Mouse (Mus musculus) stomach, embryonic 14.5 days (tissue): Measurements from ENCODE around the gene Hecw2. TPM values are rescaled to one million over a fixed set of nuclear protein-coding genes. Genes with fewer than 3 reads are reported as not detected.

ENCODE experiments used
- ATAC-seq: fragments of 200-750 bp; cut with Nextera tagmentation; 2 replicates; pipeline ENCODE4 v1.8.0; 2017; ENCODE audit warnings: low read depth, moderate TSS enrichment; ENCODE audit not compliant: insufficient number of reproducible peaks, insufficient read depth, low FRiP score
- H3K27ac ChIP-seq: fragments of 300-500 bp; sonication (generic); 2 replicates; pipeline ENCODE4 v1.5.1; 2014; ENCODE audit warnings: mild to moderate bottlenecking, low read length, moderate library complexity, mixed read lengths
- H3K27me3 ChIP-seq: fragments of 300-500 bp; sonication (generic); 2 replicates; pipeline ENCODE4 v1.6.1; 2014; ENCODE audit warnings: low read length, control low read depth, mixed read lengths; ENCODE audit not compliant: control insufficient read depth, insufficient read depth
- H3K36me3 ChIP-seq: fragments of 300-500 bp; sonication (generic); 2 replicates; pipeline ENCODE4 v1.6.1; 2014; ENCODE audit warnings: mild to moderate bottlenecking, control low read depth, low read length, moderate library complexity, mixed read lengths; ENCODE audit not compliant: control insufficient read depth, insufficient read depth
- H3K4me1 ChIP-seq: fragments of 300-500 bp; sonication (generic); 2 replicates; pipeline ENCODE4 v1.6.1; 2014; ENCODE audit warnings: low read length, control low read depth, mixed read lengths; ENCODE audit not compliant: control insufficient read depth, insufficient read depth
- H3K4me2 ChIP-seq: fragments of 300-500 bp; sonication (generic); replicated peaks from 2 replicates; pipeline ENCODE4 v1.6.1; 2014; ENCODE audit warnings: low read depth, low read length, control low read depth
- H3K4me3 ChIP-seq: fragments of 300-500 bp; sonication (generic); 2 replicates; pipeline ENCODE4 v1.5.1; 2014; ENCODE audit warnings: low read depth, low read length, control low read depth
- H3K9ac ChIP-seq: fragments of 300-500 bp; sonication (generic); replicated peaks from 2 replicates; pipeline ENCODE4 v1.6.1; 2014; ENCODE audit warnings: low read depth, mild to moderate bottlenecking, control low read depth, low read length, moderate library complexity, mixed read lengths
- H3K9me3 ChIP-seq: fragments of 300-500 bp; sonication (generic); 2 replicates; pipeline ENCODE4 v1.6.1; 2016; ENCODE audit warnings: low read depth, low read length, control low read depth; ENCODE audit not compliant: control insufficient read depth
- WGBS: fragments of 180-500 bp; shearing (Covaris S2); extraction: QIAGEN DNeasy Blood & Tissue Kit; methylation state at CpG from one replicate; pipeline ENCODE4 v1.1.7; 2014; 5-methylcytosine and 5-hydroxymethylcytosine counted together
- polyA plus RNA-seq: library from polyadenylated mRNA; unstranded; fragments of >200 nt; fragmentation: Nextera tagmentation; extraction: Ambion mirVana; gene quantifications from 2 replicates; pipeline ENCODE4 v1.2.1, GENCODE M21; 2014

The Hecw2 gene
- polyA plus RNA-seq, 1 experiment from 2014 or later: 2.9 TPM

DNA sequence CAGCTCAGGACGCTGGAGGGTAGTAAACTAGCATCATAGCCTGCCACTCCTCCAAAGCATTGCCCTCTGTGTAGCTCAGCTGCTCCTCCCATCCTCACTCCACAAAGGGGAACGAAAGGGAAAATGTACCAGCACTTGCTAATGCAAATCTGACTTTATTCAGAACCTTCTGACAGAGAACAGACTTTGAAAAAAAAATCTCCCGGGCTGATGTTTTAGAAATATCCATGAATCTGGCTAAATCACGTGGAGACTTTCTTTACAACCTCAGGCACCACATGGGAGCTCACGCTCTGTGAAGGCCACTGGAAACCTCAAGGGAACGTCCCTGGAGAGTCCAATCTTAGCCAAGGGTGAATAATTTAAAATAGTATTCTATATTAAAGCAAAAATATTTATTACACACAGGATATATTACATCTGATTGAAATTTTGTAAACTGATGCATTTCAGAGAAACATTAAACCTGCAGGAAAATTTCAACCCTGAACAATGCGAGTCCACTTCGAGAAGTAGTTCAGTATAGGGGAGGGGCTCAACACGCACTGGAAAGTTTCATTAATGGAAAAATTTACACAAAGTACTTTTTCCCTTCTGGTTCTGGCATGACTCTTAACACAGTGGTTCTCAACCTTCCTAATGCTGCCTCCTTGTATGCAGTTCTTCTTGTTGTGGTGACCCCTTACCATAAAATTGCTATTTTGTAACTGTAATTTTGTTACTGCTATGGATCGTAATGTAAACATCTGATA lies 67.8 kb downstream of the Hecw2 start:
- Histone ChIP-seq H3K27ac (no peak overlapping the region), H3K4me2 (no peak overlapping the region), H3K36me3 (no peaks in the 10 kb centered on the region), H3K9ac (no peak overlapping the region), H3K27me3 (no peaks in the 10 kb centered on the region), H3K4me3 (no peak overlapping the region), H3K9me3 (no peaks in the 10 kb centered on the region), H3K4me1 (no peaks in the 10 kb centered on the region)
- 70% methylated on average over 10 of the region's 10 CpGs for WGBS
- no peak for ATAC-seq

- Histone ChIP-seq H3K9me3 (no peaks in the 10 kb centered on the region), H3K9ac (no peak overlapping the region), H3K27me3 (no peaks in the 10 kb centered on the region), H3K4me3 (no peak overlapping the region), H3K4me1 (no peaks in the 10 kb centered on the region), H3K4me2 (no peak overlapping the region), H3K27ac (no peak overlapping the region), H3K36me3 (no peaks in the 10 kb centered on the region)
- no peak for ATAC-seq
- 72% methylated on average over 2 of the region's 2 CpGs for WGBS
These were observed 72.4 kb downstream of the Hecw2 start for GRCm38 (mm10) chr1:54122551-54122950.

GRCm38 (mm10) chr1:54121071-54121730 lies 73.8 kb downstream of the Hecw2 start:
- H3K4me1 ChIP-seq: no peaks in the 10 kb centered on the region
- H3K9ac ChIP-seq: no peak overlapping the region
- H3K27ac ChIP-seq: no peak overlapping the region
- H3K4me2 ChIP-seq: no peak overlapping the region
- H3K27me3 ChIP-seq: no peaks in the 10 kb centered on the region
- H3K9me3 ChIP-seq: no peaks in the 10 kb centered on the region
- 91% methylated on average over 5 of the region's 5 CpGs for WGBS
- ATAC-seq: no peak
- no peak overlapping the region for H3K4me3 ChIP-seq
- H3K36me3 ChIP-seq: no peaks in the 10 kb centered on the region

GRCm38 (mm10) chr1:54119638-54120320 lies 75.2 kb downstream of the Hecw2 start:
- no peaks in the 10 kb centered on the region for H3K36me3 ChIP-seq
- ATAC-seq: no peak
- no peaks in the 10 kb centered on the region for H3K4me1 ChIP-seq
- WGBS: 74% methylated on average over 9 of the region's 9 CpGs
- H3K4me3 ChIP-seq: no peak overlapping the region
- H3K9ac ChIP-seq: no peak overlapping the region
- no peak overlapping the region for H3K27ac ChIP-seq
- no peaks in the 10 kb centered on the region for H3K9me3 ChIP-seq
- no peak overlapping the region for H3K4me2 ChIP-seq
- H3K27me3 ChIP-seq: no peaks in the 10 kb centered on the region

DNA sequence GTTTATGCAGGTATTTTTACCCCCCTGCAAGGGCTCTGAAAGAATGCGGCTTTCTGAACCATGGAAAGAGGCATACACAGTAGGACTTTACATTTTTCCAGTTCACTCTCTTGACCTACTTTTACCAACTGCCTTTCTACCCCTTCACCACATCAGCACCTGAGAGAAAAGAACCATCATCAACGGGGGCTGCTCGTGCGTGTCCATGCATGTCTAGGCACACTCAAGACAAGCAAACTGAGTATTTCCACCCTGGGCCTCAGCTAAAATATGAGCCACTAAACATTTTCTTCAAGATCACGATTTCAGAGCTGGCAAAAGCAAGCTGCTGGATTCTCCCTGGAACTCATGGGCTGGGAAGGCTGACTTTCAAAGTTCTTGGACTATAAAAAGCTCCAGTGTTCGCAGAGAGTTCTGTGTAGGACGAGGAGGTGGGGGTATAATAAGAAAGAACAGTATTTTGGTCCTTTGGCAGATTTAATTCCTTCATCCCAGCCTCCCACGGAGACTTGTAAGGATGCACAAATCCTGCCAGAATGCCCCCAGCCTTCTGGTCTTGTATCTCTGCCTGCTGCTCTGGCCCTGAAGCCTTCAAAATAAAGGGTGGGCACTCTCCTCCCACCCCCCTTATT lies 76.5 kb downstream of the Hecw2 start:
- no peak for ATAC-seq
- H3K4me2 ChIP-seq: no peak overlapping the region
- no peak overlapping the region for H3K4me3 ChIP-seq
- no peaks in the 10 kb centered on the region for H3K4me1 ChIP-seq
- no peaks in the 10 kb centered on the region for H3K9me3 ChIP-seq
- H3K27ac ChIP-seq: no peak overlapping the region
- 74% methylated on average over 8 of the region's 8 CpGs for WGBS
- no peaks in the 10 kb centered on the region for H3K36me3 ChIP-seq
- H3K9ac ChIP-seq: no peak overlapping the region
- no peaks in the 10 kb centered on the region for H3K27me3 ChIP-seq

GRCm38 (mm10) chr1:54110920-54111605 lies 83.9 kb downstream of the Hecw2 start:
- 67% methylated on average over 8 of the region's 8 CpGs for WGBS
- no peak for ATAC-seq
- Histone ChIP-seq H3K27me3 (no peaks in the 10 kb centered on the region), H3K27ac (no peak overlapping the region), H3K4me2 (no peak overlapping the region), H3K36me3 (no peaks in the 10 kb centered on the region), H3K4me3 (no peak overlapping the region), H3K9me3 (no peaks in the 10 kb centered on the region), H3K9ac (no peak overlapping the region), H3K4me1 (no peaks in the 10 kb centered on the region)

GRCm38 (mm10) chr1:54109255-54109654 lies 85.7 kb downstream of the Hecw2 start:
- Histone ChIP-seq H3K9ac (no peak overlapping the region), H3K4me3 (no peak overlapping the region), H3K27ac (no peak overlapping the region), H3K4me2 (no peak overlapping the region), H3K36me3 (no peaks in the 10 kb centered on the region), H3K9me3 (no peaks in the 10 kb centered on the region), H3K27me3 (no peaks in the 10 kb centered on the region), H3K4me1 (no peaks in the 10 kb centered on the region)
- WGBS: 60% methylated on average over 5 of the region's 5 CpGs
- no peak for ATAC-seq

GRCm38 (mm10) chr1:54106756-54107155 lies 88.2 kb downstream of the Hecw2 start:
- Histone ChIP-seq H3K36me3 (no peaks in the 10 kb centered on the region), H3K4me2 (no peak overlapping the region), H3K9me3 (no peaks in the 10 kb centered on the region), H3K4me1 (no peaks in the 10 kb centered on the region), H3K4me3 (no peak overlapping the region), H3K9ac (no peak overlapping the region), H3K27me3 (no peaks in the 10 kb centered on the region), H3K27ac (no peak overlapping the region)
- ATAC-seq: no peak
- WGBS: 82% methylated on average over 3 of the region's 3 CpGs
